Mouse (Mus musculus) stomach, postnatal 0 days (tissue): ENCODE measurements around the gene Prss21. TPM values are rescaled to one million over a fixed set of nuclear protein-coding genes. Genes with fewer than 3 reads are reported as not detected.
"Not testable (repeated sequence)": the region's sequence is repeated elsewhere in the genome, so short reads cannot be mapped to it uniquely, and the experiment has no call there.

Experiments used
- ATAC-seq: fragments of 200-750 bp; cut with Nextera tagmentation; 2 replicates; pipeline ENCODE4 v1.8.0; 2017; ENCODE audit not compliant: low FRiP score, low TSS enrichment
- DNase-seq: peaks from one replicate; pipeline ENCODE4 v3.0.0-alpha.2; 2016; ENCODE audit warnings: low spot score
- H3K27ac ChIP-seq: fragments of 300-500 bp; sonication (generic); replicated peaks from 2 replicates; pipeline ENCODE4 v1.5.1; 2014; ENCODE audit warnings: mild to moderate bottlenecking, control low read depth
- H3K27me3 ChIP-seq: fragments of 300-500 bp; sonication (generic); 2 replicates; pipeline ENCODE4 v1.6.1; 2014; ENCODE audit warnings: low read length; ENCODE audit not compliant: control insufficient read depth, insufficient read depth
- H3K36me3 ChIP-seq: fragments of 300-500 bp; sonication (generic); 2 replicates; pipeline ENCODE4 v1.6.1; 2014; ENCODE audit warnings: low read length, mixed read lengths; ENCODE audit not compliant: control insufficient read depth, insufficient read depth
- H3K4me1 ChIP-seq: fragments of 300-500 bp; sonication (generic); replicated peaks from 2 replicates; pipeline ENCODE4 v1.6.1; 2014; ENCODE audit warnings: antibody characterized with exemption; ENCODE audit not compliant: control insufficient read depth, insufficient read depth
- H3K4me2 ChIP-seq: fragments of 300-500 bp; sonication (generic); replicated peaks from 2 replicates; pipeline ENCODE4 v1.6.1; 2014; ENCODE audit warnings: low read depth, mild to moderate bottlenecking, control low read depth, moderate library complexity
- H3K4me3 ChIP-seq: fragments of 300-500 bp; sonication (generic); 2 replicates; pipeline ENCODE4 v1.5.1; 2014; ENCODE audit warnings: low read depth, low read length, control low read depth
- H3K9ac ChIP-seq: fragments of 300-500 bp; sonication (generic); 2 replicates; pipeline ENCODE4 v1.6.1; 2014; ENCODE audit warnings: mild to moderate bottlenecking, low read length, control low read depth, mixed read lengths
- H3K9me3 ChIP-seq: fragments of 300-500 bp; sonication (generic); 2 replicates; pipeline ENCODE4 v1.6.1; 2016; ENCODE audit warnings: low read length; ENCODE audit not compliant: control insufficient read depth
- CTCF ChIP-seq: IDR thresholded peaks from 2 replicates; pipeline ENCODE4 v1.5.1; 2016; ENCODE audit warnings: antibody characterized with exemption, low read depth, mild to moderate bottlenecking, moderate library complexity
- EP300 ChIP-seq: optimal IDR thresholded peaks from 2 replicates; pipeline ENCODE3; 2016; ENCODE audit warnings: antibody characterized with exemption
- WGBS: fragments of 180-500 bp; shearing (Covaris S2); extraction: QIAGEN DNeasy Blood & Tissue Kit; methylation state at CpG from one replicate; pipeline ENCODE4 v1.1.7; 2014; 5-methylcytosine and 5-hydroxymethylcytosine counted together
- microRNA-seq: library from miRNA; unstranded; fragments of <30 nt; microRNA quantifications from one replicate; pipeline ENCODE4, GENCODE M21; 2016
- polyA plus RNA-seq: library from polyadenylated mRNA; unstranded; fragments of >200 nt; fragmentation: Nextera tagmentation; extraction: Ambion mirVana; gene quantifications from 2 replicates; pipeline ENCODE4 v1.2.1, GENCODE M21; 2015

The Prss21 gene
- polyA plus RNA-seq, 1 experiment from 2014 or later, result not detected

DNA sequence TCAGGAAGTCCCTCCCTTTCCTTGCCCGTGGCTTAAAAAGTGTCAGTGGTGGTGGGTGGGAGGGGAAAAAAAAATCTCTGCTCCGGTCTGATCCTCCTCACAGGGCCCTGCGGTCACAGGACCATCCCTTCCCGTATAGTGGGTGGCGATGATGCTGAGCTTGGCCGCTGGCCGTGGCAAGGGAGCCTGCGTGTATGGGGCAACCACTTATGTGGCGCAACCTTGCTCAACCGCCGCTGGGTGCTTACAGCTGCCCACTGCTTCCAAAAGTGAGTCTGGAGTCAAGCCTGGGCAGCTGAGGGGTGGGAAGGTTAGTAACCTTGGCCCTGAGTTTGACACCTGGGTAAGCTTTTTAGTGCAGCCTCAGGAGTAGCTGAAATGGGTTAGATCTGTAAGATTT, 657 bp downstream of the Prss21 start:
- ATAC-seq (no peak), DNase-seq (no peak)
- no peak overlapping the region for H3K4me3 ChIP-seq
- no peaks in the 10 kb centered on the region for H3K9me3 ChIP-seq
- H3K4me1 ChIP-seq, result no peaks in the 10 kb centered on the region
- H3K27ac ChIP-seq, result no peak overlapping the region
- TF ChIP-seq EP300 (no peak), CTCF (no peak)
- no peak overlapping the region for H3K9ac ChIP-seq
- 88% methylated on average over 11 of the region's 11 CpGs for WGBS
- H3K4me2 ChIP-seq, result no peak overlapping the region
- no peaks in the 10 kb centered on the region for H3K36me3 ChIP-seq
- H3K27me3 ChIP-seq, result no peaks in the 10 kb centered on the region

DNA sequence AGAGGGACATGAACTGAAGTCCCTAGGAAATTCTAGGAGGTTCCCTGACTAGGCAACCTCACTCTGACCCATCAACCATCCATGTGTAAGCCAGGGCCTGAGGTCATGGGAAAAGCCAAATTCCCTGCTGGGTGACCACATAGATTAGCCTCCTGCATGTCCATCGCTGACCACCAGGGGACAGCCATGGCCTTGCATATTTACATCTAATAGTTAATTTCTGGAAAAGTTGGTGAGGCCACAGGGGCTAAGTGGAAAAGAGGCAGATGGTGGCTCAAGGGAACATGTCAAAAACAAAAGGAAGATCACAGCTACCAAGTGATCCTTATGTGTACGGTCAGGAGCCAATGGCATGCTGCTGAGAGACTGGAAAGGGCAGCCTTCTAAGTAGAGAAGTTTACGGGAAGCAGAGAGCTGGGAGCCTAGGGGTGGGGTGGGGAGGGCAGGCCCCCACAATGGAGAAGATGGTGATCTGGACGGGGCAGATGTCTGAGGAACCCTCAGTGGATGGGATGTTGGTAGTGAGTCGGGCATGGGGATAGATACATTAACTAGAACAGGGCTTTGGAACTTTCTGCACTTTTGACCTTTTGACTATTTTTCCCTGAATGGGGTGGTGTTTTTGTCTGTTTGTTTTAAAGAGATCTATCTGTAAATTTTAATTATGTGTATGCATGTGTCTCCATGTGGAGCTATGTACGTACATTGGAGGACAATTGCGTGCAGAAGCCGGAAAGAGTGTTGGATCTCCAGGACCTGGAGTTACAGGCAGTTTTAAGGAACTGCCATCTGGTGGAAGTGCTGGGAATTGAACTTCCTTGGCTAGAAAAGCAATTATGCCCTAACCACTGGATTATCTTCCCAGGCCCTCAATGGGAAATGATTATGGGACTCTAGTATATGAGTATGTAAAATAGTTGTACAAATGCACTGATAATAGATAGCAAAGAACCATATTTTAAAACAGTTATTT, 6.3 kb downstream of the Prss21 start:
- peak; percentile 96 for TF ChIP-seq CTCF
- TF ChIP-seq EP300, result no peak
- no peaks in the 10 kb centered on the region for H3K9me3 ChIP-seq
- H3K4me3 ChIP-seq, result no peak overlapping the region
- no peaks in the 10 kb centered on the region for H3K4me1 ChIP-seq
- ATAC-seq, result peak; percentile 58
- H3K36me3 ChIP-seq, result no peaks in the 10 kb centered on the region
- WGBS, result 34% methylated on average over 8 of the region's 8 CpGs
- H3K4me2 ChIP-seq, result no peak overlapping the region
- no peak overlapping the region for H3K27ac ChIP-seq
- no peak overlapping the region for H3K9ac ChIP-seq
- DNase-seq, result peak; percentile 63
- H3K27me3 ChIP-seq, result no peaks in the 10 kb centered on the region

DNA sequence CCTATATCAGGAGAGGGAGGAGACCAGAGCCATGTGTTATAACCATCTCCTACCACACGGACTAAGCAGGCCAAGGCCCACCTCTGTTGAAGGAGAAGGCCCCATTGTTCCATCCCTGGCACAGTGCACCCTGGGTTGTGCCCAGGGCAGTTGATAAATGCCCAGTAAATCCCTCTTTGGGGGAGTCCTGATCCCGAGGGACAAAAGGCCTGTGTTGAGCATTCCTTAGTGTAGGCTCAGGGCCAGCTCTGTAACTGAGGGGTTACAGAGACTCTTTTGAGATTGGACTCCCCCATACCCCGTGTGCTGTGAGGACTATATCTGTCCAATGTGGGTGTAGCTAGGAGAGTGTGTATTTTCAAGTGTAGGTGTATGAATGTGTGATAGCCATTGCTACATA, 8.9 kb downstream of the Prss21 start:
- Histone ChIP-seq H3K9ac (no peak overlapping the region), H3K4me1 (no peaks in the 10 kb centered on the region), H3K27ac (no peak overlapping the region), H3K4me2 (no peak overlapping the region), H3K27me3 (no peaks in the 10 kb centered on the region), H3K36me3 (no peaks in the 10 kb centered on the region), H3K4me3 (no peak overlapping the region), H3K9me3 (no peaks in the 10 kb centered on the region)
- ATAC-seq (no peak), DNase-seq (no peak)
- TF ChIP-seq CTCF (no peak), EP300 (no peak)
- WGBS, result 47% methylated on average over 3 of the region's 3 CpGs

DNA sequence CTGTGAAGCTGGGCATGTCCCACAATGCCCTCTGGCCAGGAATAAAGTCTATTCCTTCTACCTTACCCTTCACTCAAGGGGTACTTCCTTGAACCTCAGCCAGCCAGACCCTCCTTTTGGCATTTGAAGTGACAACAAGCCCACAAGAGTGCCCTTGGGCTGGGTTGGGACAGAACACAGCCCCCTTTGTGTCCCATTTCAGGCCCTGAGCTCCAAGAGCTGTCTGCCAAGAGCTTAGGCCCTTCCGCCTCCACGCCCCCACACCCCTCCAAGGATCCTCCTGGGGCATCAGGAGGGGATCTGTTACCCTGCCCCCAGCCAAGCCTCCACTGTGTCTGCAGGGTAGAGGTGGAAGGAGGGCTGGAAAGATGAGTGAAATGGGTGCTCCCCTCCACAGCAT, 9.3 kb downstream of the Prss21 start:
- Histone ChIP-seq H3K4me2 (no peak overlapping the region), H3K27ac (no peak overlapping the region), H3K36me3 (no peaks in the 10 kb centered on the region), H3K9me3 (no peaks in the 10 kb centered on the region), H3K9ac (no peak overlapping the region), H3K4me1 (no peaks in the 10 kb centered on the region), H3K4me3 (no peak overlapping the region), H3K27me3 (no peaks in the 10 kb centered on the region)
- ATAC-seq (no peak), DNase-seq (no peak)
- no peak for TF ChIP-seq EP300
- TF ChIP-seq CTCF, result no peak
- WGBS, result 94% methylated on average over 2 of the region's 2 CpGs

DNA sequence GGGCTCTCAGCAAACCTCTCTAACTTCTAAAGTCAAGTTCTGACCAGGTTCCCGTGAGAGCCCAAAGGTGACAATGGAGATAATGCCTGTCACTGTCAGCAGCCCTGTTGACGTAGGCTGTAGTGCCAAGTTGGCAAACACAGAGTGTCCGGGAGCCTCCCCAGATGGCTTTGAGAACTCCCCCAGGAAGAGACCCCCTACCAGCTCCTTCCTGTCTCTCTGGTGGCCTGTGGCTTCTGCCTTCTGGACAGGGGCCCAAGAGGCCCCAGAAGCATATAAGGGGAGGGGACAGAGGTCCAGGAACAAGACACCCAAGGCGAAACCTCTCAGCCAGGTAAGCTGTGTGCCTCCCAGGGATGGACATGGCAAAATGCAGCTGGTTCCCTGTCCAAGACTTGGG, 12.7 kb downstream of the Prss21 start, which contains the start of the genes Dcpp1 and Dcpp2:
Gene Dcpp1 (plus strand): TSS at position 301 of the 400 bp plus-strand sequence.
Gene Dcpp2 (plus strand): TSS at position 305 of the 400 bp plus-strand sequence.
- not testable (repeated sequence) for H3K4me1 ChIP-seq, H3K9me3 ChIP-seq, ATAC-seq, H3K36me3 ChIP-seq, H3K27ac ChIP-seq, DNase-seq, H3K27me3 ChIP-seq, H3K9ac ChIP-seq, H3K4me3 ChIP-seq, H3K4me2 ChIP-seq
- 58% methylated on average over 4 of the region's 4 CpGs for WGBS

DNA sequence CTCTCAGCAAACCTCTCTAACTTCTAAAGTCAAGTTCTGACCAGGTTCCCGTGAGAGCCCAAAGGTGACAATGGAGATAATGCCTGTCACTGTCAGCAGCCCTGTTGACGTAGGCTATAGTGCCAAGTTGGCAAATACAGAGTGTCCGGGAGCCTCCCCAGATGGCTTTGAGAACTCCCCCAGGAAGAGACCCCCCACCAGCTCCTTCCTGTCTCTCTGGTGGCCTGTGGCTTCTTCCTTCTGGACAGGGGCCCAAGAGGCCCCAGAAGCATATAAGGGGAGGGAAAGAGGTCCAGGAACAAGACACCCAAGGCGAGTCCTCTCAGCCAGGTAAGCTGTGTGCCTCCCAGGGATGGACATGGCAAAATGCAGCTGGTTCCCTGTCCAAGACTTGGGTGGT, 49.3 kb downstream of the Prss21 start, which contains the start of gene Dcpp3:
Gene Dcpp3 (plus strand): TSS at position 301 of the 400 bp plus-strand sequence.
- H3K4me1 ChIP-seq, H3K9ac ChIP-seq, DNase-seq, H3K4me2 ChIP-seq, H3K27ac ChIP-seq, H3K36me3 ChIP-seq, H3K4me3 ChIP-seq, ATAC-seq, H3K27me3 ChIP-seq, H3K9me3 ChIP-seq: not testable (repeated sequence)
- WGBS, result 46% methylated on average over 4 of the region's 4 CpGs

Small RNA genes lying within 50 kb of the gene (microRNA-seq; reads per million reads assigned to microRNA genes)
- gene Mir5125, result not detected

Other genes starting within 250 kb of the Prss21 start
- 0.12 and 0.18 TPM in 2 replicates for gene Mmp25, start 222.8 kb upstream of the Prss21 start, polyA plus RNA-seq
- 50.9 and 58.2 TPM in 2 replicates for gene Bicdl2, start 207.6 kb upstream of the Prss21 start, polyA plus RNA-seq
- gene Hcfc1r1, start 194.5 kb upstream of the Prss21 start, polyA plus RNA-seq, result 183 and 186 TPM in 2 replicates
- gene Thoc6, start 194.2 kb upstream of the Prss21 start, polyA plus RNA-seq, result 17.7 and 18.1 TPM in 2 replicates
- 33.5 and 33.7 TPM in 2 replicates for gene Tnfrsf12a, start 190.6 kb upstream of the Prss21 start, polyA plus RNA-seq
- 3.0 and 3.2 TPM in 2 replicates for gene Cldn6, start 188.8 kb upstream of the Prss21 start, polyA plus RNA-seq
- 0.79 and 0.92 TPM in 2 replicates for gene Cldn9, start 184.0 kb upstream of the Prss21 start, polyA plus RNA-seq
- 0.04 and 0.16 TPM in 2 replicates for gene 1520401A03Rik, start 145.3 kb upstream of the Prss21 start, polyA plus RNA-seq
- 17.1 and 17.6 TPM in 2 replicates for gene Pkmyt1, start 141.7 kb upstream of the Prss21 start, polyA plus RNA-seq
- 26.3 and 28.0 TPM in 2 replicates for gene Paqr4, start 127.2 kb upstream of the Prss21 start, polyA plus RNA-seq
- gene Kremen2, start 122.2 kb upstream of the Prss21 start, polyA plus RNA-seq, result 2.7 and 3.0 TPM in 2 replicates
- gene Flywch1, start 96.5 kb upstream of the Prss21 start, polyA plus RNA-seq, result 24.2 and 27.3 TPM in 2 replicates
- 15.9 and 16.4 TPM in 2 replicates for gene Flywch2, start 82.0 kb upstream of the Prss21 start, polyA plus RNA-seq
- gene Srrm2, start 77.5 kb upstream of the Prss21 start, polyA plus RNA-seq, result 211 and 215 TPM in 2 replicates
- gene Elob, start 38.9 kb upstream of the Prss21 start, polyA plus RNA-seq, result 881 and 1,013 TPM in 2 replicates
- gene Prss33, start 32.0 kb upstream of the Prss21 start, polyA plus RNA-seq, result 0.11 TPM in 1 of 2 replicates, not detected in the other
- gene Prss32, start 24.2 kb upstream of the Prss21 start, polyA plus RNA-seq, result 13.6 and 14.8 TPM in 2 replicates
- 0.88 and 0.90 TPM in 2 replicates for gene Prss41, start 23.9 kb upstream of the Prss21 start, polyA plus RNA-seq
- gene Dcpp1, start 12.8 kb downstream of the Prss21 start, polyA plus RNA-seq, result not detected in 2 replicates
- gene Dcpp2, start 12.8 kb downstream of the Prss21 start, polyA plus RNA-seq, result not detected in 2 replicates
- gene Dcpp3, start 49.4 kb downstream of the Prss21 start, polyA plus RNA-seq, result not detected in 2 replicates
- not detected in 2 replicates for gene Sbp, start 73.6 kb downstream of the Prss21 start, polyA plus RNA-seq
- not detected in 2 replicates for gene Sbpl, start 87.2 kb downstream of the Prss21 start, polyA plus RNA-seq
- 0.08 and 0.11 TPM in 2 replicates for gene Prss30, start 112.5 kb downstream of the Prss21 start, polyA plus RNA-seq
- 3.4 and 4.8 TPM in 2 replicates for gene Prss22, start 130.0 kb downstream of the Prss21 start, polyA plus RNA-seq
- 40.8 and 47.1 TPM in 2 replicates for gene Prss27, start 170.1 kb downstream of the Prss21 start, polyA plus RNA-seq
- 44.7 and 45.6 TPM in 2 replicates for gene Kctd5, start 205.4 kb downstream of the Prss21 start, polyA plus RNA-seq